Mouse (Mus musculus) stomach, postnatal 0 days (tissue): ENCODE data around the gene Crls1.

ENCODE experiments used
- CTCF ChIP-seq: IDR thresholded peaks from 2 replicates; pipeline ENCODE4 v1.5.1; 2016; ENCODE audit warnings: antibody characterized with exemption, low read depth, mild to moderate bottlenecking, moderate library complexity
- EP300 ChIP-seq: optimal IDR thresholded peaks from 2 replicates; pipeline ENCODE3; 2016; ENCODE audit warnings: antibody characterized with exemption

- no peak for TF ChIP-seq CTCF
- TF ChIP-seq EP300 = no peak
These were observed 55.2 kb downstream of the Crls1 start for GRCm38 (mm10) chr2:132901636-132902035.
